ENCODE assay signal across 8 mouse cellular contexts in the genomic region with DNA sequence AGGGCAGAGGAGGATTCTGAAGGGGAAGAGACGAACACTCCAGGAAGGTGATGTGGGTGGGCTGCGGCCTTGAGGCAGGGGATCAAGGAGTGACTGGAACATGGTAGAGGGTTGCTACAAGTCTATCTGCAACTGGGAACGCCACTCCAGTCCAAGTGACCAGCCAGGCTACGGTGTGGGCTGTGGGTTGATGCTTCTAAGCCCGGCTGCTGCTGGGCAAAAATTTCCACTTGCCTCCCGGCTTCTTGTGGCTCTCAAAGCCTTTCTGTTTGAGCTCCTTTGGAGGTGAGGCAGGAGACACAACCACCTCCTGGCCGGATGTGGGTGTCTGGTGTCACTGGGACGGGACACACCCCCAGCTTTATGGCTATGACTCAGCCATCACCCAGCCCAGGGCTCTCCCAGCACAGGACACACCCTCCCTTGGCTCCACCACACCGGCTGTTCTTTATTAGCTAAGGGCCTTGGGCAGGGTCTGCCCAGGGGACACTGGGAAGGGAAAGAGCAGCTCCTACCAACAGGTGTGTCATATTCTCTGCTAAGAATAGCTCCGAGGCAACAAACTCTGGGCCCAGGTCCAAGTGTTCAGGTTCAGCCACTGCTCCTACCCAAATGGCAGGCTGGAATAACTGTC. TPM values are rescaled to one million over a fixed set of nuclear protein-coding genes. Genes with fewer than 3 reads are reported as not detected.
A peak's percentile ranks its signal among the peaks of the same experiment; 100 is the strongest.
DNase-seq lines count a peak whose midpoint lies in the region; ATAC-seq and TF ChIP-seq lines count a peak whose summit lies in the region.

No protein-coding gene starts in this region.

- TF ChIP-seq EP300 in heart, adult 2 months (IDR thresholded peaks at IDR 0.05; ENCODE audit: insufficient read depth, low read depth, low read length): 0 out of 2 replicates have a peak, but pooled peaks have one; percentile 21

- no peak overlapping the region for H3K9ac ChIP-seq in heart, adult 2 months (ENCODE audit: low read depth, low read length)
- no peak overlapping the region for H3K9ac ChIP-seq in kidney, postnatal 0 days (ENCODE audit: low read depth, low read length)

- no peak overlapping the region for H3K4me3 ChIP-seq in heart, adult 2 months
- no peak overlapping the region for H3K4me3 ChIP-seq in kidney, postnatal 0 days (replicated peaks; ENCODE audit: low read depth, low read length)

- no peaks in the 10 kb centered on the region for H3K79me2 ChIP-seq in heart, adult 2 months (replicated peaks; ENCODE audit: control insufficient read depth, insufficient read depth, low read length)

- H3K4me1 ChIP-seq in heart, adult 2 months (ENCODE audit: control insufficient read depth, insufficient read depth, low read length): peaks cover 19% of the 10 kb centered on the region
- H3K4me1 ChIP-seq in kidney, postnatal 0 days (replicated peaks; ENCODE audit: insufficient read depth, low read length): no peaks in the 10 kb centered on the region

- peak; percentile 76; the same call in 1 of the 2 replicates for ATAC-seq in kidney, postnatal 0 days (replicated peaks; ENCODE audit: low FRiP score, low read depth)

- peak overlapping the region; percentile 34; the same call in 1 of the 2 replicates for H3K27ac ChIP-seq in heart, adult 2 months
- H3K27ac ChIP-seq in kidney, postnatal 0 days: 0 out of 2 replicates have a peak overlapping the region, but pooled peaks have one; percentile 2

- TF ChIP-seq POLR2A in heart, adult 2 months (IDR thresholded peaks at IDR 0.05; ENCODE audit: insufficient read depth, low read depth, low read length): no peak

- no peak for TF ChIP-seq CTCF in heart, adult 2 months (IDR thresholded peaks at IDR 0.05)
- no peak for TF ChIP-seq CTCF in kidney, postnatal 0 days (IDR thresholded peaks at IDR 0.05; ENCODE audit: low read depth)

- peak; percentile 90 for DNase-seq in CD4-positive helper T cell, adult 2 months (ENCODE audit: low read depth, low spot score)
- peak; percentile 71 for DNase-seq in adrenal gland, postnatal 10 days
- DNase-seq in heart, adult 2 months: peak; percentile 71 to 85
- DNase-seq in kidney, postnatal 0 days (ENCODE audit: low spot score): peak; percentile 61
- peak; percentile 82 for DNase-seq in lung, postnatal 36 days
- peak; percentile 33 to 43 for DNase-seq in thymus, postnatal 10 days (ENCODE audit: low spot score in 2 of 2)
- DNase-seq in layer of hippocampus, postnatal 36 days: no peak
- no peak for DNase-seq in layer of hippocampus, adult 9-11 months

- no peak overlapping the region for H3K4me2 ChIP-seq in kidney, postnatal 0 days (ENCODE audit: low read length)

- intact Hi-C loops in heart, adult 2 months (cut with DNase I): loop anchor here (2.0 to 10.0 kb wide), 2 partner anchors 13 to 59 kb away; no protein-coding TSS in a partner anchor

- H3K36me3 ChIP-seq in heart, adult 2 months (ENCODE audit: control insufficient read depth, insufficient read depth, low read length): no peaks in the 10 kb centered on the region
- H3K36me3 ChIP-seq in kidney, postnatal 0 days (ENCODE audit: insufficient read depth, low read length): no peaks in the 10 kb centered on the region

- no peaks in the 10 kb centered on the region for H3K9me3 ChIP-seq in kidney, postnatal 0 days (replicated peaks; ENCODE audit: low read length)

- H3K27me3 ChIP-seq in heart, adult 2 months (ENCODE audit: control insufficient read depth, insufficient read depth, low read length): no peaks in the 10 kb centered on the region
- no peaks in the 10 kb centered on the region for H3K27me3 ChIP-seq in kidney, postnatal 0 days (ENCODE audit: insufficient read depth, low read length)

- 41% methylated on average over 10 of the region's 10 CpGs for WGBS in heart, adult 2 months
- 40% methylated on average over 10 of the region's 10 CpGs for WGBS in kidney, postnatal 0 days

RNA-seq across cellular contexts. Expression of gene Pacsin2, which starts 9.5 kb away (rescaled TPM):
- 10 to 100 TPM; 69.9 to 76.3 TPM for total RNA-seq in adrenal gland, postnatal 10 days (2021)
- 100 to 1,000 TPM; 200 to 246 TPM for total RNA-seq in heart, adult 2 months (2021)
- 111 and 169 TPM in 2 replicates for polyA plus RNA-seq in heart, adult 2 months (2012; rRNA removed)
- 61.3 and 68.5 TPM in 2 replicates for polyA plus RNA-seq in kidney, postnatal 0 days (2015; fragmentation: Nextera tagmentation; extraction: Ambion mirVana)
- 100 to 1,000 TPM in 1 of 2 experiments, 10 to 100 TPM in 1; 82.0 to 102 TPM for total RNA-seq in layer of hippocampus, postnatal 36 days (2021)

RNA-seq across cellular contexts. Expression of gene Ttll1, which starts 36.7 kb away (rescaled TPM):
- total RNA-seq in adrenal gland, postnatal 10 days (2021): 1 to 10 TPM; 7.0 to 9.5 TPM
- 10 to 100 TPM; 52.1 to 62.9 TPM for total RNA-seq in heart, adult 2 months (2021)
- 37.6 and 41.3 TPM in 2 replicates for polyA plus RNA-seq in heart, adult 2 months (2012; rRNA removed)
- polyA plus RNA-seq in kidney, postnatal 0 days (2015; fragmentation: Nextera tagmentation; extraction: Ambion mirVana): 16.6 and 19.0 TPM in 2 replicates
- total RNA-seq in layer of hippocampus, postnatal 36 days (2021): 10 to 100 TPM; 33.8 to 38.1 TPM

RNA-seq across cellular contexts. Expression of gene Bik, which starts 52.7 kb away (rescaled TPM):
- 10 to 100 TPM; 10.4 to 12.1 TPM for total RNA-seq in adrenal gland, postnatal 10 days (2021)
- 10 to 100 TPM in 1 of 2 experiments, 1 to 10 TPM in 1; 8.3 to 10.9 TPM for total RNA-seq in heart, adult 2 months (2021)
- 11.7 and 21.8 TPM in 2 replicates for polyA plus RNA-seq in heart, adult 2 months (2012; rRNA removed)
- polyA plus RNA-seq in kidney, postnatal 0 days (2015; fragmentation: Nextera tagmentation; extraction: Ambion mirVana): 14.1 and 16.1 TPM in 2 replicates
- total RNA-seq in layer of hippocampus, postnatal 36 days (2021): under 1 TPM in 1 of 2 experiments, not detected in 1; 0.37 TPM

Comparison
In these comparisons a context has a peak if more than half of its experiments do, and no peak if none do; other contexts are left out.
1. DNase-seq: peak in CD4-positive helper T cell, adult 2 months (single experiment), adrenal gland, postnatal 10 days (single experiment), heart, adult 2 months (2 of 2), kidney, postnatal 0 days (single experiment), lung, postnatal 36 days (single experiment) and thymus, postnatal 10 days (2 of 2); none in layer of hippocampus, postnatal 36 days (0 of 2) and layer of hippocampus, adult 9-11 months (single experiment).
2. RNA of gene Bik, which starts 52.7 kb away (total RNA-seq): 10.4 to 12.1 TPM in adrenal gland, postnatal 10 days and 8.3 to 10.9 TPM in heart, adult 2 months; 0.37 TPM in layer of hippocampus, postnatal 36 days; every median in the first group is over 4 times any median in the second.